Mouse (Mus musculus) midbrain, embryonic 14.5 days (tissue): ENCODE measurements around the gene Sept10. TPM values are rescaled to one million over a fixed set of nuclear protein-coding genes. Genes with fewer than 3 reads are reported as not detected.

Experiments
- ATAC-seq: fragments of 200-750 bp; cut with Nextera tagmentation; 2 replicates; pipeline ENCODE4 v1.8.0; 2017; ENCODE audit warnings: moderate number of reproducible peaks, moderate library complexity; ENCODE audit not compliant: low FRiP score, low TSS enrichment
- DNase-seq: peaks from one replicate; pipeline ENCODE4 v3.0.0-alpha.2; 2015
- H3K27ac ChIP-seq: fragments of 300-500 bp; sonication (generic); replicated peaks from 2 replicates; pipeline ENCODE4 v1.5.1; 2014; ENCODE audit warnings: mild to moderate bottlenecking, low read depth, low read length, moderate library complexity
- H3K27me3 ChIP-seq: fragments of 300-500 bp; sonication (generic); 2 replicates; pipeline ENCODE4 v1.6.1; 2014; ENCODE audit warnings: low read length, control low read depth, mixed read lengths; ENCODE audit not compliant: control insufficient read depth, insufficient read depth
- H3K36me3 ChIP-seq: fragments of 300-500 bp; sonication (generic); 2 replicates; pipeline ENCODE4 v1.6.1; 2014; ENCODE audit warnings: low read length, control low read depth; ENCODE audit not compliant: control insufficient read depth, insufficient read depth
- H3K4me1 ChIP-seq: fragments of 300-500 bp; sonication (generic); 2 replicates; pipeline ENCODE4 v1.6.1; 2014; ENCODE audit warnings: mild to moderate bottlenecking, antibody characterized with exemption, low read length, control low read depth; ENCODE audit not compliant: control insufficient read depth, insufficient read depth
- H3K4me2 ChIP-seq: fragments of 300-500 bp; sonication (generic); 2 replicates; pipeline ENCODE4 v1.6.1; 2014; ENCODE audit warnings: mild to moderate bottlenecking, low read length, moderate library complexity
- H3K4me3 ChIP-seq: fragments of 300-500 bp; sonication (generic); replicated peaks from 2 replicates; pipeline ENCODE4 v1.5.1; 2014; ENCODE audit warnings: low read depth, low read length
- H3K9ac ChIP-seq: fragments of 300-500 bp; sonication (generic); replicated peaks from 2 replicates; pipeline ENCODE4 v1.6.1; 2014; ENCODE audit warnings: mild to moderate bottlenecking, low read length, moderate library complexity
- H3K9me3 ChIP-seq: fragments of 300-500 bp; sonication (generic); 2 replicates; pipeline ENCODE4 v1.6.1; 2016; ENCODE audit warnings: low read length, control low read depth, mixed read lengths; ENCODE audit not compliant: control insufficient read depth
- WGBS: fragments of 180-500 bp; shearing (Covaris S2); extraction: QIAGEN DNeasy Blood & Tissue Kit; methylation state at CpG from one replicate; pipeline ENCODE4 v1.1.7; 2014; 5-methylcytosine and 5-hydroxymethylcytosine counted together
- polyA plus RNA-seq: library from polyadenylated mRNA; unstranded; fragments of >200 nt; fragmentation: Nextera tagmentation; extraction: Ambion mirVana; gene quantifications from 2 replicates; pipeline ENCODE4 v1.2.1, GENCODE M21; 2014

Sept10 gene
- polyA plus RNA-seq, 1 experiment from 2014 or later: 18.4 TPM

DNA sequence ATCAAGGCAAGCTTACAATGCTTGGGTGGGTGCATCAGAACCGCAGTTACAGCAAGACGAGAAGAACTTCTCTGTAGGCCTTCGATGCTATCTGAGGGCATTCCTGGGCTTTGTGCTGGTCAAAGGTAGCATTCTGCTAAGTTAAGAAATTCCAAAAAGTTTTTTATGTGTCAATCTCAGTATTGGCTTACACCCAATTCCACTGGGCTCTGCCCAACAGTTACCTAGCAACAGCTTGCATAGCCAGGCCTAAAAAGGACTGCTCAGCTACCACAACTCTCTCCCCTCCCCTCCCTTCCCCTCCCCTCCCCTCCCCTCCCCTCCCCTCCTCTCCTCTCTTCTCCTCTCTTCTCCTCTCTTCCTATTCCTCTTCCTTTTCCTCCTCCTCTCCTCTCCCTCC lies 40.0 kb upstream of the Sept10 start:
- no peak overlapping the region for H3K9ac ChIP-seq
- no peaks in the 10 kb centered on the region for H3K4me1 ChIP-seq
- ATAC-seq (no peak), DNase-seq (peak; percentile 56)
- no peaks in the 10 kb centered on the region for H3K36me3 ChIP-seq
- 38% methylated on average over 3 of the region's 3 CpGs for WGBS
- no peaks in the 10 kb centered on the region for H3K27me3 ChIP-seq
- no peak overlapping the region for H3K4me3 ChIP-seq
- H3K4me2 ChIP-seq: no peak overlapping the region
- H3K27ac ChIP-seq: no peak overlapping the region
- H3K9me3 ChIP-seq: no peaks in the 10 kb centered on the region

DNA sequence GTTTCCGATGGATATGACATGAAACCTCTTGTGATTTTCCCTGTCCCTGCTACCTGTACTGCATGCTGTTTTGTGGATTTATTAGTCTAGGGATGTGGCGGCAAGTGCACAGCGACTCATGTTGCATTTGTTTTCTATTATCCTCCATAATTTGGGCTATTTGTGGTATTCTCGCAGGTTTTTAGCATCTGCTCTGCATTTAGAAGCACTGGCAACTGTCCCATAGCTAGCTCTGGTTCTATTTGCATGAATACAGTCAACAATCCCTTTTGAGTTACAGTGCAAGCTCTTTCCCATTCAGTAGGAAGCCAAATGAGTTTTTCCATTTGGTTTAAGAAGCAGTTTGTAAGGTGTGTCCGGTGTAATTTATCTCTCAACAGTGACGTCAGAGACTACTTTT lies 37.9 kb upstream of the Sept10 start:
- Histone ChIP-seq H3K4me2 (no peak overlapping the region), H3K27ac (no peak overlapping the region), H3K4me1 (no peaks in the 10 kb centered on the region), H3K36me3 (no peaks in the 10 kb centered on the region), H3K9me3 (no peaks in the 10 kb centered on the region), H3K4me3 (no peak overlapping the region), H3K9ac (no peak overlapping the region), H3K27me3 (no peaks in the 10 kb centered on the region)
- ATAC-seq (no peak), DNase-seq (no peak)
- WGBS: 85% methylated on average over 6 of the region's 6 CpGs

- no peak overlapping the region for H3K9ac ChIP-seq
- DNase-seq: no peak
- no peaks in the 10 kb centered on the region for H3K9me3 ChIP-seq
These were observed 34.9 kb upstream of the Sept10 start for GRCm38 (mm10) chr10:59256533-59256932.

DNA sequence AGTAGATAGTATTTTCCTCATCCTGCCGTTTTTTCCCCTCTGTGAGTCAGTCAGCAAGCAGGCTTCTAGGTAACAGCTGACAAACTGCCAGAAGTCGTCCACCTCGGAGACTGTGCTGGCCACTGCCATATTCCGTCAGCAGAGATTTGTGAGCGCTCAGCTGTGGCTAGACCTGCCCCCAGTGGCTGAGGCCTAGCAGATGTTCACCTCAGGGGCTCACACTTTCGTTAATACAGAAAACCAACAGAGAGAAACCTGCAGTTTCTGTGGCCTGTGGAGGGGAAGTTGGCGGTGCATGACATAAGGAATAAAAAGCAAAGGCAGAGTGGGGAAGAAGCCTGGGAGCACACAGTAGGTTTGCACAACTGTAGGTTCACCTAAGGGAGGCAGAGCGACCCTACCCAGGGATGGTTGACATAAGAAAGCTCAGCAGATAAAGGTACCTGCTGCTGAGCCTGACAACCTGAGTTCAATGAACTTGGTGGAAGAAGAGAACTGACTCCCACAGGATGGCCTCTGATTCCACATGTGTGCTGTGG lies 32.0 kb upstream of the Sept10 start:
- WGBS: 65% methylated on average over 8 of the region's 8 CpGs
- Histone ChIP-seq H3K9me3 (no peaks in the 10 kb centered on the region), H3K4me3 (no peak overlapping the region), H3K27ac (no peak overlapping the region), H3K4me1 (no peaks in the 10 kb centered on the region), H3K4me2 (no peak overlapping the region), H3K36me3 (no peaks in the 10 kb centered on the region), H3K27me3 (no peaks in the 10 kb centered on the region), H3K9ac (no peak overlapping the region)
- DNase-seq: no peak
- ATAC-seq: no peak

More at GRCm38 (mm10) chr10:59256533-59256932, 34.9 kb upstream of the Sept10 start:
- H3K4me3 ChIP-seq: no peak overlapping the region
- no peak overlapping the region for H3K27ac ChIP-seq
- WGBS: 92% methylated on average over 2 of the region's 2 CpGs
- H3K4me2 ChIP-seq: no peak overlapping the region
- no peaks in the 10 kb centered on the region for H3K4me1 ChIP-seq
- ATAC-seq: no peak
- H3K27me3 ChIP-seq: no peaks in the 10 kb centered on the region
- H3K36me3 ChIP-seq: no peaks in the 10 kb centered on the region

DNA sequence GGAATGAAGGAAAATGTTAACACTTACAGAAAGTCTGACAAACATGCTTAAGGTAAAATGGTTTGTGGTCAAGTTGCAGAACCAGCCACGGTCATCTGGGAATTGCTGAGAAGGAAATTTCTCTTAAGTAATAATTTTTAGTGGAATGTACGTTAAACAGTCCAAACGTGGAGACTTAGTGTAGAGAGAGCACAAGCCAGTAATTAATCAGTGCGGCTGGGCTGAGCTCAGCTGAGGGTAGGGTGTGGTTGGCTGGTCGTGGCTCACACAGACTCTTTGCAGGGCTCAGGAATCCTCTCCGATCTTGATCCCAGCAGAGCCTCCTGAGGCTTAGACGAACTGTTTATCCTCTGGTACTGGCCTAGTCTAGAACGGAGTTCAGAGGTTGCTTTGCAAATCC lies 30.7 kb upstream of the Sept10 start:
- Histone ChIP-seq H3K4me2 (no peak overlapping the region), H3K4me3 (no peak overlapping the region), H3K27me3 (no peaks in the 10 kb centered on the region), H3K9ac (no peak overlapping the region), H3K36me3 (no peaks in the 10 kb centered on the region), H3K4me1 (no peaks in the 10 kb centered on the region), H3K27ac (no peak overlapping the region), H3K9me3 (no peaks in the 10 kb centered on the region)
- no peak for DNase-seq
- no peak for ATAC-seq
- 79% methylated on average over 8 of the region's 8 CpGs for WGBS

DNA sequence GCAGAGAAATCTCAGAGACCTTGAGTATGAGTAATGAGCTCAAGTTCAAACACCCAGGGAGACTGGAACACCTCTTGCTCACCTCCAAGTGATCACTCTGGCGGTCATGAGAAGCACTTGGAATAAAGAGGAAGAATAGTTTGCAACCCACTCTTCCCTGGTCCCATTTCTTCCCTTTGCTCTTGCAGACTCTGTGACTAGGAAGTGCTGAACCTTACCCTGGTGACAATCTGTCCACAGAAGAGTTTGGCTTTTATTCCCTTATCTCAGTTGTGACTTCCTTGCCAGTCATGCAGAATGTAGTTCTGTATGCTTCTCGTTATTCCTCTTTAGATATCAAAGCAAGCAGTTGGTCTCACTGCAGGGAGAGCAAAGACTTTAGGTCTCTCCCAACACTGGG lies 30.3 kb upstream of the Sept10 start:
- no peak overlapping the region for H3K27ac ChIP-seq
- no peak overlapping the region for H3K9ac ChIP-seq
- ATAC-seq: no peak
- H3K9me3 ChIP-seq: no peaks in the 10 kb centered on the region
- H3K27me3 ChIP-seq: no peaks in the 10 kb centered on the region
- no peaks in the 10 kb centered on the region for H3K36me3 ChIP-seq
- H3K4me1 ChIP-seq: no peaks in the 10 kb centered on the region
- no peak overlapping the region for H3K4me3 ChIP-seq
- no peak for DNase-seq
- H3K4me2 ChIP-seq: no peak overlapping the region
- 91% methylated on average over 2 of the region's 2 CpGs for WGBS

- Histone ChIP-seq H3K27ac (no peak overlapping the region), H3K9me3 (no peaks in the 10 kb centered on the region), H3K4me3 (no peak overlapping the region), H3K27me3 (no peaks in the 10 kb centered on the region), H3K9ac (no peak overlapping the region), H3K4me1 (no peaks in the 10 kb centered on the region), H3K4me2 (no peak overlapping the region), H3K36me3 (no peaks in the 10 kb centered on the region)
- no peak for ATAC-seq
- 87% methylated on average over 2 of the region's 2 CpGs for WGBS
- no peak for DNase-seq
These were observed 29.0 kb upstream of the Sept10 start for GRCm38 (mm10) chr10:59250679-59251078.

- Histone ChIP-seq H3K4me3 (no peak overlapping the region), H3K36me3 (no peaks in the 10 kb centered on the region), H3K9ac (no peak overlapping the region), H3K27ac (no peak overlapping the region), H3K27me3 (no peaks in the 10 kb centered on the region), H3K4me1 (no peaks in the 10 kb centered on the region), H3K4me2 (no peak overlapping the region), H3K9me3 (no peaks in the 10 kb centered on the region)
- DNase-seq (no peak), ATAC-seq (no peak)
- 82% methylated on average over 3 of the region's 3 CpGs for WGBS
These were observed 27.9 kb upstream of the Sept10 start for GRCm38 (mm10) chr10:59249531-59249930.

DNA sequence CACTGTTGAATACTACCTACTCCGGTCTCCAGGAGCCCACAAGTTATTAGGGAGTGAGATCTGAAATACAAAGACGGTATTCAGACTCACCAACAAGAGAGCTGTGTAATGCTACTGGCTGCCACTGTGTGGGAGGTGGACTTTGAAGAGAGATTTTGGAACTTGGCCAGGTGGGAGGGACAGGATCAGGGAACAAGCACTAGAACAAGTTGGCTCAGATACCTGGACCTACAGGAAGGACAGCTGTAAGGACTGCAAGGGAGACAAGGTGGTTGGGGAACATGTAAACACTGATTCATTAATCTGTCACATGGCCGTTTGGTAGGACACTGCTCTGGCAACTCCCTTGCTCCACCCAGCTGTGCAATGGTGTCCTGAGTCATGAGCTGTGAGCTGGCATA lies 19.5 kb upstream of the Sept10 start:
- no peak for ATAC-seq

More for the DNA sequence above, 19.5 kb upstream of the Sept10 start:
- WGBS: 65% methylated on average over 3 of the region's 3 CpGs
- DNase-seq: no peak
- Histone ChIP-seq H3K9ac (no peak overlapping the region), H3K4me1 (no peaks in the 10 kb centered on the region), H3K27ac (no peak overlapping the region), H3K4me2 (no peak overlapping the region), H3K9me3 (no peaks in the 10 kb centered on the region), H3K27me3 (no peaks in the 10 kb centered on the region), H3K4me3 (no peak overlapping the region), H3K36me3 (no peaks in the 10 kb centered on the region)
